9 mouse cellular contexts compared by ENCODE assay signal in the genomic region with DNA sequence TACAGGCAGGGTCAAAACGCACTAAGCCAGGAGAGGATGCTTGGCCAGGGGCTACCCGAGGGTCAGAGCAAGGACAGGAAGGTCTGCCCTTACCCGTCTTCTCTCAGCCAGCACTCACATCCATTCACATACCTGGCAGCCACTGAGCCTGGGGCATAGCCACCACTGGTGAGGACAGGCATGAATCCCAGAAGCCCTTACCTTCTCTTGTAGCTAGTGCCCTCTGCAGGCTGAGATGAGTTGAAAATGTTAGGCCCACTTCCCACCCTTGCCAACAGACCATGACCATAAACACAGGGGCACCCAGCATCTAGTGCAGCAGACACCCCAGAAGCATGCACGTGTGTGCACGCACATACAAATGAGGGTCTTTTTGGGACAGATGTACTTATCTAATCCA. TPM values are rescaled to one million over a fixed set of nuclear protein-coding genes. Genes with fewer than 3 reads are reported as not detected.
DNase-seq lines count a peak whose midpoint lies in the region; ATAC-seq and TF ChIP-seq lines count a peak whose summit lies in the region.
"Had no signal": no experiment of that assay in that cellular context is flagged by ENCODE, and none has a peak within 500 bp of the region (broad histone marks: within the 10 kb centered on the region; RNA-seq: fewer than 3 reads in every experiment).

No protein-coding gene starts in this region.

- no peaks in the 10 kb centered on the region for H3K4me1 ChIP-seq in hindbrain, postnatal 0 days (ENCODE audit: insufficient read depth, low read length)
- H3K4me1 ChIP-seq in hindbrain, embryonic 13.5 days (replicated peaks), result no peaks in the 10 kb centered on the region
- no peaks in the 10 kb centered on the region for H3K4me1 ChIP-seq in E14TG2a.4 (replicated peaks; ENCODE audit: low read depth, low read length)

- H3K27ac ChIP-seq in hindbrain, postnatal 0 days, result no peak overlapping the region
- H3K27ac ChIP-seq in hindbrain, embryonic 13.5 days, result no peak overlapping the region

- peak; percentile 71 for TF ChIP-seq CTCF in hindbrain, postnatal 0 days (IDR thresholded peaks at IDR 0.05; ENCODE audit: low read depth)
- TF ChIP-seq CTCF in E14TG2a.4 (conservative IDR thresholded peaks at IDR 0.05; ENCODE audit: low read length), result 0 out of 2 replicates have a peak, but pooled peaks have one; percentile 7

- H3K36me3 ChIP-seq in hindbrain, postnatal 0 days (ENCODE audit: insufficient read depth, low read length), result no peaks in the 10 kb centered on the region
- no peaks in the 10 kb centered on the region for H3K36me3 ChIP-seq in hindbrain, embryonic 13.5 days
- no peaks in the 10 kb centered on the region for H3K36me3 ChIP-seq in E14TG2a.4 (ENCODE audit: insufficient read depth, low read length)

- H3K4me2 ChIP-seq in hindbrain, postnatal 0 days (ENCODE audit: low read depth, low read length), result no peak overlapping the region
- H3K4me2 ChIP-seq in hindbrain, embryonic 13.5 days, result no peak overlapping the region

- no peaks in the 10 kb centered on the region for H3K9me3 ChIP-seq in hindbrain, postnatal 0 days (ENCODE audit: low read length)
- H3K9me3 ChIP-seq in hindbrain, embryonic 13.5 days, result no peaks in the 10 kb centered on the region
- 0 out of 2 replicates have a peak, but pooled peaks cover 3% of the 10 kb centered on the region for H3K9me3 ChIP-seq in E14TG2a.4 (ENCODE audit: low read length)

- no peaks in the 10 kb centered on the region for H3K27me3 ChIP-seq in hindbrain, postnatal 0 days (ENCODE audit: insufficient read depth, low read length)
- H3K27me3 ChIP-seq in hindbrain, embryonic 13.5 days, result peaks cover 8% of the 10 kb centered on the region; the same call in 1 of the 2 replicates
- H3K27me3 ChIP-seq in E14TG2a.4 (ENCODE audit: insufficient read depth, low read length), result peaks cover 6% of the 10 kb centered on the region; the same call in 1 of the 2 replicates

- no peak overlapping the region for H3K9ac ChIP-seq in hindbrain, postnatal 0 days (replicated peaks; ENCODE audit: low read length)
- H3K9ac ChIP-seq in hindbrain, embryonic 13.5 days, result no peak overlapping the region

- peak; percentile 72 for DNase-seq in hindbrain, postnatal 0 days (ENCODE audit: low spot score)
- DNase-seq in cerebellum, adult 8-10 months, result peak; percentile 83
- peak; percentile 22 to 40 for DNase-seq in kidney, postnatal 25 days
- peak; percentile 60 for DNase-seq in right cerebral cortex, postnatal 14 days
- DNase-seq in adrenal gland, postnatal 36 days, result no peak
- no peak for DNase-seq in gastrocnemius, adult 18-20 months (ENCODE audit: low spot score)

- peak; percentile 62 for ATAC-seq in hindbrain, postnatal 0 days
- no peak for ATAC-seq in hindbrain, embryonic 13.5 days (ENCODE audit: low FRiP score)

- WGBS in hindbrain, postnatal 0 days, result 46% methylated on average over 5 of the region's 5 CpGs
- 63% methylated on average over 5 of the region's 5 CpGs for WGBS in hindbrain, embryonic 13.5 days

- no peak overlapping the region for H3K4me3 ChIP-seq in hindbrain, postnatal 0 days (ENCODE audit: low read length)
- no peak overlapping the region for H3K4me3 ChIP-seq in hindbrain, embryonic 13.5 days
- no peak overlapping the region for H3K4me3 ChIP-seq in E14TG2a.4 (replicated peaks; ENCODE audit: low read length)

RNA-seq across cellular contexts. Expression of gene Prom2, which starts 9.8 kb away (rescaled TPM):
- 0.07 and 0.10 TPM in 2 replicates for total RNA-seq in hindbrain, postnatal 0 days (2014; rRNA removed)
- 0.10 and 0.32 TPM in 2 replicates for polyA plus RNA-seq in hindbrain, postnatal 0 days (2015; fragmentation: Nextera tagmentation; extraction: Ambion mirVana)
- 0.10 TPM in 1 of 2 replicates, not detected in the other for polyA plus RNA-seq in hindbrain, embryonic 13.5 days (2015; fragmentation: Nextera tagmentation; extraction: Ambion mirVana)
- total RNA-seq in adrenal gland, postnatal 36 days (2021), result under 1 TPM; 0.20 to 0.46 TPM
- not detected for total RNA-seq in gastrocnemius, adult 18-20 months (2021)
- polyA plus RNA-seq: heart, embryonic 14.5 days had no signal

RNA-seq across cellular contexts. Expression of gene Kcnip3, which starts 29.2 kb away (rescaled TPM):
- 34.7 and 39.0 TPM in 2 replicates for total RNA-seq in hindbrain, postnatal 0 days (2014; rRNA removed)
- 12.4 and 13.8 TPM in 2 replicates for polyA plus RNA-seq in hindbrain, postnatal 0 days (2015; fragmentation: Nextera tagmentation; extraction: Ambion mirVana)
- 3.6 and 4.8 TPM in 2 replicates for polyA plus RNA-seq in hindbrain, embryonic 13.5 days (2015; fragmentation: Nextera tagmentation; extraction: Ambion mirVana)
- 1 to 10 TPM; 4.0 to 5.3 TPM for total RNA-seq in adrenal gland, postnatal 36 days (2021)
- total RNA-seq in gastrocnemius, adult 18-20 months (2021), result under 1 TPM; 0.21 to 0.43 TPM

RNA-seq across cellular contexts. Expression of gene Zfp661, which starts 35.8 kb away (rescaled TPM):
- 4.0 and 6.0 TPM in 2 replicates for total RNA-seq in hindbrain, postnatal 0 days (2014; rRNA removed)
- polyA plus RNA-seq in hindbrain, postnatal 0 days (2015; fragmentation: Nextera tagmentation; extraction: Ambion mirVana), result 4.3 TPM in 2 replicates
- polyA plus RNA-seq in hindbrain, embryonic 13.5 days (2015; fragmentation: Nextera tagmentation; extraction: Ambion mirVana), result 8.0 and 8.7 TPM in 2 replicates
- total RNA-seq in adrenal gland, postnatal 36 days (2021), result 1 to 10 TPM; 3.0 to 3.2 TPM
- total RNA-seq in gastrocnemius, adult 18-20 months (2021), result 1 to 10 TPM; 2.0 to 3.0 TPM

RNA-seq across cellular contexts. Expression of gene Mrps5, which starts 35.9 kb away (rescaled TPM):
- 44.5 and 69.7 TPM in 2 replicates for total RNA-seq in hindbrain, postnatal 0 days (2014; rRNA removed)
- polyA plus RNA-seq in hindbrain, postnatal 0 days (2015; fragmentation: Nextera tagmentation; extraction: Ambion mirVana), result 129 and 138 TPM in 2 replicates
- polyA plus RNA-seq in hindbrain, embryonic 13.5 days (2015; fragmentation: Nextera tagmentation; extraction: Ambion mirVana), result 152 and 158 TPM in 2 replicates
- 100 to 1,000 TPM; 113 to 115 TPM for total RNA-seq in adrenal gland, postnatal 36 days (2021)
- total RNA-seq in gastrocnemius, adult 18-20 months (2021), result 10 to 100 TPM; 69.3 to 82.2 TPM

Comparison
In these comparisons a context has a peak if more than half of its experiments do, and no peak if none do; other contexts are left out.
1. DNase-seq: peak in hindbrain, postnatal 0 days (single experiment), cerebellum, adult 8-10 months (single experiment), kidney, postnatal 25 days (2 of 2) and right cerebral cortex, postnatal 14 days (single experiment); none in adrenal gland, postnatal 36 days (0 of 2) and gastrocnemius, adult 18-20 months (single experiment).